Mouse (Mus musculus) embryonic fibroblast, embryonic 13.5 days (primary cell): Measurements from ENCODE around the gene Pip5k1c. TPM values are rescaled to one million over a fixed set of nuclear protein-coding genes. Genes with fewer than 3 reads are reported as not detected.

Experiments
- H3K27ac ChIP-seq: 2 replicates; pipeline ENCODE4 v1.5.1; 2012; ENCODE audit warnings: low read length, control low read depth, inconsistent platforms; ENCODE audit not compliant: insufficient read depth
- H3K4me1 ChIP-seq: 2 replicates; pipeline ENCODE4 v1.6.1; 2011; ENCODE audit warnings: low read length; ENCODE audit not compliant: control insufficient read depth, insufficient read depth
- H3K4me3 ChIP-seq: 2 replicates; pipeline ENCODE4 v1.5.1; 2011; ENCODE audit warnings: mild to moderate bottlenecking, control low read depth, low read length; ENCODE audit not compliant: insufficient read depth
- CTCF ChIP-seq: IDR thresholded peaks from 2 replicates; pipeline ENCODE4 v1.5.1; 2011; ENCODE audit warnings: mild to moderate bottlenecking, control low read depth, low read length, moderate library complexity, borderline replicate concordance; ENCODE audit not compliant: insufficient read depth
- POLR2A ChIP-seq: IDR thresholded peaks from 2 replicates; pipeline ENCODE4 v1.6.1; 2011; ENCODE audit warnings: low read depth, mild to moderate bottlenecking, control low read depth, low read length, moderate library complexity
- polyA plus RNA-seq: library from polyadenylated mRNA; stranded (reverse); fragments of >200 nt; gene quantifications from 2 replicates; pipeline ENCODE4 v1.2.4, GENCODE M21; 2011; ENCODE audit warnings: low read depth; ENCODE audit not compliant: missing spikeins, insufficient read length

Pip5k1c gene
- polyA plus RNA-seq, 1 experiment = 43.0 TPM

DNA sequence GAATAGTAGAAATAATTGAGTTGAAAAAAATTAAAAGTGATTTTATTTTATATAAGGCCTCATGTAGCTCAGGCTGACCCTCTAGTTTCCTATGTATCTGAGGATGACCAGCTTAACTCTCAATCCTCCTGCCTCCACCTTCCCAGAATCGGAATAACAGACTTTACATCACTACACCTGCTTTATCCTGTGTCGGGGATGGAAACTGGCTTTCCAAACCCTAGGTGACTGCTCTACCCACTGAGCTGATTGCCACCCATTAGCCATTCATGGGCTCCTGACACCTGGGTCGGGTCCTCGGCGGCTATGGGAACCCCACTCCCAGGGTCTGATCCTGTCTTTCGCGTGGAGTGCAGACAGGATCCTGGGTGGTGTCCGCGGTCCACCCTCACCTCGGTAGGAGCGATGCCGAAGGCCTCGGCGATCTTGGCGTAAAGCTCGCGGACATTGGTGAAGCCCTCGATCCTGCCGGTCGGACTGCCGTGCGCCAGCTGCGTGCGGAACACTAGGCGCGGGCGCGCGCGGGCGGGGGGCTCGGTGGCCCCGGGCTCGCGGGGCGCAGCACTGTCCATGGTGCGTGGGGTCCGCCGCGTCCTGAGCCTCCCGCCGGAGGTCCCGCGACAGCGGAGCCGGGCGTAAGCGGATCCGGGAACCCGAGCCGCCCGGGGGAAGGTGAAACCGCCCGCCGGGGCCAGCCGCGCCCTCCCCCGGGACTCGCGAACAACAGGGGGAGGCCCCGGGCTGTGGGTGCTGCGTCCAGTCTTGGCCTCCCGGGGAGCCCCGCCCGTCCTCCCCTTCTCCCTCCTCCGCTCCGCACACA, 50.1 kb downstream of the Pip5k1c start, which contains the start of gene Gipc3:
Gipc3 (minus strand) TSS at position 581 of the 820 bp plus-strand sequence.
- Histone ChIP-seq H3K4me3 (peak within 1 kb of the TSS; percentile 5), H3K27ac (no peak within 1 kb of the TSS)

DNA sequence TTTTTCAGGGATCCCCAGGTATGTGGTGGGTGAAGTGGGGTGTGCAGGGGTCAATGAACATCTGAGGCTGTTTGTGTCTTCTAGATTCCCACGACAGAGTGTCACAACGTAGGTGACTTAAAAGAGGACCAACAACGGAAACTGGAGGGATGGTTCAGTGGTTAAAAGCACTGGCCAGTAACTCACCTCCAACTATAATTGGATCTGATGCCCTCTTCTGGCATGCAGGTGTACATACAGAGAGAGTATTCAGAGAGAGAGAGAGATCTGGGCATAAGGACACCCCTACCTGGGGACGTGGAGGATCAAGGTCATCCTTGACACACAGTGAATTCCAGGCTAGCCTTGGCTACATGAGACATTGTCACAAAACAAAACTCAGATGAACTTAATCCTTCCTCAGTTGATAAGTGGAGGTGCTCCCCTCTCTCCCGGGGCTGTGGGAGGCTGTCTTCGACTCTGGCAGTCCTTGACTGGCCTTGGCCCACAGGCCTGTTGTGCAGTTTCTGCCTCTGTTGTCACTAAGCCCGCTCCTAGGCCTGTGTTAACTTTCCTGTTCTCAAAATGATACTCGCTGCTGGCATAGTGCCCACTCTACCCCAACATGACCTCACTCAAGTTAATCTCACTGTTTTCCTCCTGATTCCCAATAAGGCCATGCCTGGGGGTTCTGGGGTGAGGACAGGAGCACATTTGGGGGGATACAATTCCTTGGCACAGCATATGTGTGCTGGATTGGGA, 51.8 kb downstream of the Pip5k1c start:
- Histone ChIP-seq H3K4me3 (no peak overlapping the region), H3K4me1 (peaks cover 7% of the 10 kb centered on the region; the same call in 1 of the 2 replicates), H3K27ac (no peak overlapping the region)
- TF ChIP-seq POLR2A = no peak
- no peak for TF ChIP-seq CTCF

More for the DNA sequence above, 50.1 kb downstream of the Pip5k1c start, which contains the start of gene Gipc3:
- TF ChIP-seq POLR2A (no peak), CTCF (no peak)
- peaks cover 7% of the 10 kb centered on the region; the same call in 1 of the 2 replicates for H3K4me1 ChIP-seq

GRCm38 (mm10) chr10:81345162-81345534, 52.4 kb downstream of the Pip5k1c start:
- no peak overlapping the region for H3K4me3 ChIP-seq

DNA sequence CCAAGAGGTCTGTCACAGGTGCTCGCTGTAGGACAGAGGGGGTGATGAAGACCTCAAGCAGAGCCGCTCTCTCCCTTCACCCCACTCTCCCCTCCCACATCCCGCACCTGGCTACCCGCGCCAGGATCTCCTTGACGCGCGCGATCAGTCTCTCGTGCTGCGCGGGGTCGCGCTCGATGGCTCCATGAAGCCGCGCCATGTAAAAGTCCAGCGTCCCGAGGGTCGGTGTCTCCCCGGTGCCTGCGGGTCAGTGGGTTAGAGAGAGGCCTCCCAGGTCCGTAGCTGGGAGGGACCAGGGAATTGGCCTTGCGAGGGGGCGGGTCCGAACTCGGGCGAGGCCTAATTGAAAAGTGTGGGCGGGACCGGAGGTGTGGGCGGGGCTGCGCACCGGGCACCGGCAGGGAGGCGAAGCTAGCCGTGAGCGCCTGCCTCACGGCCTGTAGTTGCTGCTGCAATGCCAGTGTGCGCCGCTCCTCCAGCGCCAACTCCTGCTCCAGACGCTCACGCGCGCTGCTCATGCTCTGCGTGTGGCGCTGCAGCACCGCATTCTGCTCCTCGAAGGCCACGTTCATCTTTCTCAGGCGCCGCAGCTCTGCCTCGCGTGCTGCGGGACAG, 53.8 kb downstream of the Pip5k1c start:
- no peak overlapping the region for H3K4me3 ChIP-seq
- TF ChIP-seq POLR2A (0 out of 2 replicates have a peak, but pooled peaks have one; percentile 8), CTCF (peak; percentile 45; the same call in 1 of the 2 replicates)
- H3K4me1 ChIP-seq = peaks cover 4% of the 10 kb centered on the region; the same call in 1 of the 2 replicates
- no peak overlapping the region for H3K27ac ChIP-seq

More at GRCm38 (mm10) chr10:81345162-81345534, 52.4 kb downstream of the Pip5k1c start:
- peaks cover 7% of the 10 kb centered on the region; the same call in 1 of the 2 replicates for H3K4me1 ChIP-seq
- TF ChIP-seq POLR2A = no peak
- H3K27ac ChIP-seq = no peak overlapping the region

DNA sequence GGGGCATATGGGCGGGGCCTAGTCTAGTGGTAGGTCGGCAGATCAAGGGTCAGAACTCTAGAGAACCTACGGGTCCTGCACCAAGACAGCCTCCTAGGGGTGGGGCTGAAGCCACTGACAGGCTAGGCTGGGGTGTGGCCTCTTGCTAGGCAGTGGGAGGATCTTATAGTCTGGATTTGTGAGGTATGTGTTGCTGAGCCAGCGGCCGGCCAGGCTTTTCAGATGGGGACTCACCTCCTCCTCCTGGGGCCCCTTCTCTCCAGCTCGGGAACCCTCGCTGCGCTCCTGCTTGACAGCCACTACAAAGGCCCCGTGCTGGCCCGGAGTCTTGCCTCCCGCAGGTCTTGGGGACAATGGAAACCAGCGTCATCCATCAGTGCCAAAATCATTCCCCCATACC, 56.4 kb downstream of the Pip5k1c start:
- TF ChIP-seq CTCF (no peak), POLR2A (peak; percentile 64)
- Histone ChIP-seq H3K27ac (peak overlapping the region; percentile 75), H3K4me3 (peak overlapping the region; percentile 77), H3K4me1 (peaks cover 4% of the 10 kb centered on the region; the same call in 1 of the 2 replicates)

DNA sequence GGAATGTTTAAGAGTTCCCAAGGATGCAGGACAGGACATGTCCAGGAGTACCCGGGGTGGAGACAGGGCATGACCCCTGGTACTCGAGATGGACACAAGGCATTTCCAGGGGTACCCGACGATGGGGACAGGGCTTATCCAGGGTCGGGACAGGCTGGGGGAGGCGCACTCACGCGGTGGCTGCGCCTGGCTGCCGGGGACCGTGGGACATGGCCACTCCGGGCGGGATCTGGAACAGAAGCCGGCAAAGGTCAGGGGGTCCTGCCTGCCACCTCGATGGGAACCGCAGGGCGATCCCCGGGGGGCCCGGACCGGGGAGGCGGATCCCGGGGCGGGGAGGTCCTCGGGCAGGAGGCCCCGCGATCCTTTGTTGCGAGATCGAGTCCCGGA, 57.2 kb downstream of the Pip5k1c start:
- Histone ChIP-seq H3K27ac (peak overlapping the region; percentile 75), H3K4me1 (peaks cover 4% of the 10 kb centered on the region; the same call in 1 of the 2 replicates), H3K4me3 (peak overlapping the region; percentile 77)
- peak; percentile 44 for TF ChIP-seq POLR2A
- TF ChIP-seq CTCF = no peak

- TF ChIP-seq CTCF = peak; percentile 67; the same call in 1 of the 2 replicates
- no peak for TF ChIP-seq POLR2A
- Histone ChIP-seq H3K4me1 (peaks cover 4% of the 10 kb centered on the region; the same call in 1 of the 2 replicates), H3K4me3 (peak within 1 kb of the TSS; percentile 77), H3K27ac (peak within 1 kb of the TSS; percentile 75)
Measured at GRCm38 (mm10) chr10:81350351-81351063, 57.7 kb downstream of the Pip5k1c start, which contains the start of gene Hmg20b. Gene Hmg20b, minus strand, starts transcription at chr10:81350480.

- H3K4me3 ChIP-seq = no peak overlapping the region
- H3K4me1 ChIP-seq = peaks cover 4% of the 10 kb centered on the region; the same call in 1 of the 2 replicates
- H3K27ac ChIP-seq = no peak overlapping the region
- TF ChIP-seq POLR2A (no peak), CTCF (no peak)
Measured at GRCm38 (mm10) chr10:81351678-81352291, 59.0 kb downstream of the Pip5k1c start.
